11 mouse cellular contexts compared by ENCODE assay signal in the genomic region with DNA sequence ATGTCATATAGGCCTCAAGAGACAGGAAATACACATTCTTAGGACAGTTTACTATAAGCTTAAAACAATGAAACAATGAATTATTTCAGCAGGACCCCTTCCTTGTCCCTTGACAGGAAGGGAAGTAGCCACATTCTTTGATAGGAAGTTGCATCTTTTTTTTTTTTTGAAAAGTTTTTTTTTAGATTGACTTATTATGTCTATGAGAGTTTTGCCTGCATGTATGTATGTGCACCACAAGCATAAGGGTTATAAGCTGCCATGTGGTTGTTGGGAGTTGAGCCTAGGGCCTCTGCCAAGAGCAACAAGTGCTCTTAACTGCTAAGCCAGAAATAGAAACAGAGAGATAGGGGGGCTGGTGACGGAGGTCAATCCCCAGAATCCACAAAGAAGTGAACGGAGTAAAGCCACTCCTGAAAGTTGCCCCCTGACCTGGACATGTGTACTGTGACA. TPM values are rescaled to one million over a fixed set of nuclear protein-coding genes. Genes with fewer than 3 reads are reported as not detected.
DNase-seq lines count a peak whose midpoint lies in the region; ATAC-seq and TF ChIP-seq lines count a peak whose summit lies in the region.
"Had no signal": no experiment of that assay in that cellular context is flagged by ENCODE, and none has a peak within 500 bp of the region (broad histone marks: within the 10 kb centered on the region; RNA-seq: fewer than 3 reads in every experiment).

No protein-coding gene starts in this region.

- no peaks in the 10 kb centered on the region for H3K27me3 ChIP-seq in E14TG2a.4 (ENCODE audit: insufficient read depth, low read length)
- H3K27me3 ChIP-seq in heart, embryonic 14.5 days (ENCODE audit: control insufficient read depth, insufficient read depth, low read length) = no peaks in the 10 kb centered on the region
- H3K27me3 ChIP-seq: embryonic facial prominence, embryonic 13.5 days; neural tube, embryonic 15.5 days had no signal

- intact Hi-C loops in left cerebral cortex, postnatal 10 days (cut with DNase I) = no loop called here

- no peak for TF ChIP-seq CTCF in E14TG2a.4 (conservative IDR thresholded peaks at IDR 0.05; ENCODE audit: low read length)

- H3K27ac ChIP-seq in heart, embryonic 14.5 days (replicated peaks in 1 of 2; ENCODE audit: control insufficient read depth in 1 of 2, insufficient read depth in 1 of 2, low read depth in 2 of 2, low read length in 2 of 2) = peak overlapping the region; percentile 93 to 96
- H3K27ac ChIP-seq: embryonic facial prominence, embryonic 13.5 days; neural tube, embryonic 15.5 days had no signal

- peak overlapping the region; percentile 49 for H3K4me3 ChIP-seq in E14TG2a.4 (replicated peaks; ENCODE audit: low read length)
- H3K4me3 ChIP-seq in heart, embryonic 14.5 days (ENCODE audit: control insufficient read depth in 1 of 2, insufficient read depth in 1 of 2, low read depth in 1 of 2, low read length in 2 of 2) = no peak overlapping the region
- H3K4me3 ChIP-seq: embryonic facial prominence, embryonic 13.5 days; neural tube, embryonic 15.5 days had no signal

- H3K4me2 ChIP-seq in heart, embryonic 14.5 days (ENCODE audit: low read length) = peak overlapping the region; percentile 41
- H3K4me2 ChIP-seq: embryonic facial prominence, embryonic 13.5 days; neural tube, embryonic 15.5 days had no signal

- WGBS in heart, embryonic 14.5 days = 6% methylated on average over 2 of the region's 2 CpGs

- peak; percentile 29 for DNase-seq in kidney, postnatal 14 days
- no peak for DNase-seq in kidney, adult 8-10 months
- peak; percentile 41 for DNase-seq in A20 (ENCODE audit: low read depth, low spot score)
- no peak for DNase-seq in embryo, embryonic 11 days
- DNase-seq in spleen, postnatal 36 days (ENCODE audit: low spot score in 2 of 2) = no peak
- no peak for DNase-seq in left cerebral cortex, postnatal 10 days (ENCODE audit: extremely low spot score in 1 of 2, low spot score in 2 of 2)
- DNase-seq: gastrocnemius, postnatal 36 days had no signal

- peak; percentile 64 for ATAC-seq in heart, embryonic 14.5 days (ENCODE audit: insufficient number of reproducible peaks, insufficient read depth, low FRiP score, low read depth)

- peaks cover 69% of the 10 kb centered on the region for H3K36me3 ChIP-seq in E14TG2a.4 (ENCODE audit: insufficient read depth, low read length)
- H3K36me3 ChIP-seq in heart, embryonic 14.5 days (ENCODE audit: control insufficient read depth, insufficient read depth, low read length) = peaks cover 69% of the 10 kb centered on the region

- H3K9ac ChIP-seq in heart, embryonic 14.5 days (ENCODE audit: low read length) = peak overlapping the region; percentile 42; the same call in 1 of the 2 replicates
- H3K9ac ChIP-seq: embryonic facial prominence, embryonic 13.5 days; neural tube, embryonic 15.5 days had no signal

- H3K4me1 ChIP-seq in E14TG2a.4 (replicated peaks; ENCODE audit: low read depth, low read length) = peaks cover 98% of the 10 kb centered on the region
- peaks cover 16 to 42% of the 10 kb centered on the region in 2 experiments for H3K4me1 ChIP-seq in heart, embryonic 14.5 days (ENCODE audit: control insufficient read depth in 2 of 2, insufficient read depth in 2 of 2, low read length in 2 of 2)
- H3K4me1 ChIP-seq: embryonic facial prominence, embryonic 13.5 days; neural tube, embryonic 15.5 days had no signal

- no peaks in the 10 kb centered on the region for H3K9me3 ChIP-seq in E14TG2a.4 (ENCODE audit: low read length)
- no peaks in the 10 kb centered on the region for H3K9me3 ChIP-seq in heart, embryonic 14.5 days (ENCODE audit: control insufficient read depth, low read length)
- H3K9me3 ChIP-seq: embryonic facial prominence, embryonic 13.5 days; neural tube, embryonic 15.5 days had no signal

RNA-seq across cellular contexts. Expression of a gene that starts 6.7 kb away (rescaled TPM):
- polyA plus RNA-seq in heart, embryonic 14.5 days (2014; fragmentation: Nextera tagmentation; extraction: Ambion mirVana) = 29.4 and 30.7 TPM in 2 replicates
- total RNA-seq in left cerebral cortex, postnatal 10 days (2021) = 10 to 100 TPM; 44.2 to 50.3 TPM

RNA-seq across cellular contexts. Expression of a gene that starts 26.2 kb away (rescaled TPM):
- polyA plus RNA-seq in heart, embryonic 14.5 days (2014; fragmentation: Nextera tagmentation; extraction: Ambion mirVana) = 47.5 and 49.6 TPM in 2 replicates
- total RNA-seq in left cerebral cortex, postnatal 10 days (2021) = 10 to 100 TPM; 27.3 to 30.8 TPM

RNA-seq across cellular contexts. Expression of a gene that starts 36.2 kb away (rescaled TPM):
- polyA plus RNA-seq in heart, embryonic 14.5 days (2014; fragmentation: Nextera tagmentation; extraction: Ambion mirVana) = 76.7 and 83.2 TPM in 2 replicates
- 100 to 1,000 TPM; 312 to 326 TPM for total RNA-seq in left cerebral cortex, postnatal 10 days (2021)

RNA-seq across cellular contexts. Expression of a gene that starts 54.9 kb away (rescaled TPM):
- 86.0 and 88.2 TPM in 2 replicates for polyA plus RNA-seq in heart, embryonic 14.5 days (2014; fragmentation: Nextera tagmentation; extraction: Ambion mirVana)
- total RNA-seq in left cerebral cortex, postnatal 10 days (2021) = 100 to 1,000 TPM; 123 to 129 TPM

Comparison
In these comparisons a context has a peak if more than half of its experiments do, and no peak if none do; other contexts are left out.
1. DNase-seq: peak in kidney, postnatal 14 days (single experiment) and A20 (single experiment); none in kidney, adult 8-10 months (0 of 2), embryo, embryonic 11 days (single experiment), spleen, postnatal 36 days (0 of 2) and left cerebral cortex, postnatal 10 days (0 of 2).